Mouse (Mus musculus): ENCODE measurements around the gene Crocc2.

- no peak for TF ChIP-seq CTCF (conservative IDR thresholded peaks at IDR 0.05; ENCODE audit: low read length)
- no peak for TF ChIP-seq POU5F1 (IDR thresholded peaks at IDR 0.05; ENCODE audit: borderline replicate concordance, low read length)
- no peak for TF ChIP-seq NANOG (IDR thresholded peaks at IDR 0.05; ENCODE audit: borderline replicate concordance, low read length)
Measured at GRCm38 (mm10) chr1:93158916-93159315, 9.6 kb upstream of the Crocc2 start.
